Mouse (Mus musculus) heart, postnatal 0 days (tissue): Measurements from ENCODE around the gene Cep112.

Experiments
- CTCF ChIP-seq: IDR thresholded peaks from 2 replicates; pipeline ENCODE4 v1.5.1; 2016; ENCODE audit warnings: antibody characterized with exemption, control low read depth, low read depth
- EP300 ChIP-seq: IDR thresholded peaks from 2 replicates; pipeline ENCODE4 v1.6.1; 2016; ENCODE audit warnings: antibody characterized with exemption, low read depth

GRCm38 (mm10) chr11:108752765-108753164 is 327.8 kb downstream of the Cep112 start:
- no peak for TF ChIP-seq CTCF
- TF ChIP-seq EP300: no peak
